Mouse (Mus musculus): Measurements from ENCODE around the gene Rnf121.
"Not testable (repeated sequence)": the region's sequence is repeated elsewhere in the genome, so short reads cannot be mapped to it uniquely, and the experiment has no call there.

The Rnf121 gene

GRCm38 (mm10) chr7:102064655-102065045 lies 619 bp downstream of the Rnf121 start:
- DNase-seq (ENCODE audit: extremely low spot score), result no peak

- DNase-seq (ENCODE audit: extremely low spot score), result no peak
Measured at GRCm38 (mm10) chr7:102063891-102064290, 1.4 kb downstream of the Rnf121 start.

GRCm38 (mm10) chr7:102062203-102062602 lies 3.1 kb downstream of the Rnf121 start:
- DNase-seq (ENCODE audit: extremely low spot score), result no peak

- DNase-seq (ENCODE audit: extremely low spot score), result no peak
Measured at GRCm38 (mm10) chr7:102061353-102061752, 3.9 kb downstream of the Rnf121 start.

- DNase-seq (ENCODE audit: extremely low spot score), result not testable (repeated sequence)
Measured at GRCm38 (mm10) chr7:102048524-102048923, 16.7 kb downstream of the Rnf121 start.

GRCm38 (mm10) chr7:102042314-102042713 lies 23.0 kb downstream of the Rnf121 start:
- DNase-seq (ENCODE audit: extremely low spot score), result no peak

GRCm38 (mm10) chr7:102037318-102037717 lies 28.0 kb downstream of the Rnf121 start:
- DNase-seq (ENCODE audit: extremely low spot score), result no peak

- no peak for DNase-seq (ENCODE audit: extremely low spot score)
Measured at GRCm38 (mm10) chr7:102035534-102035933, 29.7 kb downstream of the Rnf121 start.

GRCm38 (mm10) chr7:102034904-102035303 lies 30.4 kb downstream of the Rnf121 start:
- no peak for DNase-seq (ENCODE audit: extremely low spot score)

GRCm38 (mm10) chr7:102025187-102026119 lies 39.8 kb downstream of the Rnf121 start:
- no peak for DNase-seq (ENCODE audit: extremely low spot score)

- DNase-seq (ENCODE audit: extremely low spot score), result no peak
Measured at GRCm38 (mm10) chr7:102023821-102024220, 41.4 kb downstream of the Rnf121 start.

- DNase-seq (ENCODE audit: extremely low spot score), result not testable (repeated sequence)
Measured at GRCm38 (mm10) chr7:102020934-102021333, 44.3 kb downstream of the Rnf121 start.

GRCm38 (mm10) chr7:102019362-102019761 lies 45.9 kb downstream of the Rnf121 start:
- DNase-seq (ENCODE audit: extremely low spot score), result no peak

GRCm38 (mm10) chr7:102018590-102018989 lies 46.7 kb downstream of the Rnf121 start, which contains the start of gene Il18bp:
Gene Il18bp (minus strand): TSS chr7:102018690.
- DNase-seq (ENCODE audit: extremely low spot score), result no peak

- no peak for DNase-seq (ENCODE audit: extremely low spot score)
Measured at GRCm38 (mm10) chr7:102018034-102018433, 47.2 kb downstream of the Rnf121 start.

GRCm38 (mm10) chr7:102017452-102017851 lies 47.8 kb downstream of the Rnf121 start:
- DNase-seq (ENCODE audit: extremely low spot score), result no peak

- no peak for DNase-seq (ENCODE audit: extremely low spot score)
Measured at GRCm38 (mm10) chr7:102016936-102017335, 48.3 kb downstream of the Rnf121 start.

GRCm38 (mm10) chr7:102014995-102015394 lies 50.3 kb downstream of the Rnf121 start:
- no peak for DNase-seq (ENCODE audit: extremely low spot score)

GRCm38 (mm10) chr7:102013416-102013815 lies 51.9 kb downstream of the Rnf121 start:
- DNase-seq (ENCODE audit: extremely low spot score), result no peak

- no peak for DNase-seq (ENCODE audit: extremely low spot score)
Measured at GRCm38 (mm10) chr7:102011855-102012254, 53.4 kb downstream of the Rnf121 start.

- no peak for DNase-seq (ENCODE audit: extremely low spot score)
Measured at GRCm38 (mm10) chr7:102006520-102006919, 58.7 kb downstream of the Rnf121 start.

- DNase-seq (ENCODE audit: extremely low spot score), result no peak
Measured at GRCm38 (mm10) chr7:102000921-102001630, 64.2 kb downstream of the Rnf121 start.

- no peak for DNase-seq (ENCODE audit: extremely low spot score)
Measured at GRCm38 (mm10) chr7:102000296-102000695, 65.0 kb downstream of the Rnf121 start.
